Mouse (Mus musculus): ENCODE measurements around the gene Btf3l4.

GRCm38 (mm10) chr4:108826643-108827042, 6.8 kb downstream of the Btf3l4 start:
- no peak for TF ChIP-seq CTCF (IDR thresholded peaks at IDR 0.05; ENCODE audit: low read depth, low read length)
- no peak for TF ChIP-seq POLR2A (IDR thresholded peaks at IDR 0.05; ENCODE audit: insufficient read depth, low read length)
